Mouse (Mus musculus) hindbrain, embryonic 13.5 days (tissue): ENCODE results near the gene Gm11037. TPM values are rescaled to one million over a fixed set of nuclear protein-coding genes. Genes with fewer than 3 reads are reported as not detected.
A peak's percentile ranks its signal among the peaks of the same experiment; 100 is the strongest.

Experiments used
- ATAC-seq: fragments of 200-750 bp; cut with Nextera tagmentation; 2 replicates; pipeline ENCODE4 v1.8.0; 2017; ENCODE audit warnings: moderate TSS enrichment; ENCODE audit not compliant: low FRiP score
- H3K27ac ChIP-seq: fragments of 300-500 bp; sonication (generic); 2 replicates; pipeline ENCODE4 v1.5.1; 2015; ENCODE audit warnings: inconsistent platforms, mild to moderate bottlenecking, moderate library complexity
- H3K27me3 ChIP-seq: fragments of 300-500 bp; sonication (generic); 2 replicates; pipeline ENCODE4 v1.6.1; 2015; ENCODE audit warnings: mild to moderate bottlenecking, inconsistent platforms
- H3K36me3 ChIP-seq: fragments of 300-500 bp; sonication (generic); 2 replicates; pipeline ENCODE4 v1.6.1; 2015; ENCODE audit warnings: mild to moderate bottlenecking, inconsistent platforms
- H3K4me1 ChIP-seq: fragments of 300-500 bp; sonication (generic); replicated peaks from 2 replicates; pipeline ENCODE4 v1.6.1; 2015; ENCODE audit warnings: inconsistent platforms
- H3K4me2 ChIP-seq: fragments of 300-500 bp; sonication (generic); 2 replicates; pipeline ENCODE4 v1.6.1; 2015; ENCODE audit warnings: inconsistent platforms, mild to moderate bottlenecking, moderate library complexity
- H3K4me3 ChIP-seq: fragments of 300-500 bp; sonication (generic); 2 replicates; pipeline ENCODE4 v1.5.1; 2015; ENCODE audit warnings: mild to moderate bottlenecking, inconsistent platforms
- H3K9ac ChIP-seq: fragments of 300-500 bp; sonication (generic); 2 replicates; pipeline ENCODE4 v1.6.1; 2015; ENCODE audit warnings: mild to moderate bottlenecking, inconsistent platforms
- H3K9me3 ChIP-seq: fragments of 300-500 bp; sonication (generic); 2 replicates; pipeline ENCODE4 v1.6.1; 2016; ENCODE audit warnings: inconsistent platforms
- WGBS: fragments of 180-500 bp; shearing (Covaris S2); methylation state at CpG from one replicate; pipeline ENCODE4 v1.1.7; 2015; 5-methylcytosine and 5-hydroxymethylcytosine counted together
- polyA plus RNA-seq: library from polyadenylated mRNA; unstranded; fragments of >200 nt; fragmentation: Nextera tagmentation; extraction: Ambion mirVana; gene quantifications from 2 replicates; pipeline ENCODE4 v1.2.1, GENCODE M21; 2015

Gm11037 gene
- polyA plus RNA-seq, 1 experiment from 2014 or later: not detected

DNA sequence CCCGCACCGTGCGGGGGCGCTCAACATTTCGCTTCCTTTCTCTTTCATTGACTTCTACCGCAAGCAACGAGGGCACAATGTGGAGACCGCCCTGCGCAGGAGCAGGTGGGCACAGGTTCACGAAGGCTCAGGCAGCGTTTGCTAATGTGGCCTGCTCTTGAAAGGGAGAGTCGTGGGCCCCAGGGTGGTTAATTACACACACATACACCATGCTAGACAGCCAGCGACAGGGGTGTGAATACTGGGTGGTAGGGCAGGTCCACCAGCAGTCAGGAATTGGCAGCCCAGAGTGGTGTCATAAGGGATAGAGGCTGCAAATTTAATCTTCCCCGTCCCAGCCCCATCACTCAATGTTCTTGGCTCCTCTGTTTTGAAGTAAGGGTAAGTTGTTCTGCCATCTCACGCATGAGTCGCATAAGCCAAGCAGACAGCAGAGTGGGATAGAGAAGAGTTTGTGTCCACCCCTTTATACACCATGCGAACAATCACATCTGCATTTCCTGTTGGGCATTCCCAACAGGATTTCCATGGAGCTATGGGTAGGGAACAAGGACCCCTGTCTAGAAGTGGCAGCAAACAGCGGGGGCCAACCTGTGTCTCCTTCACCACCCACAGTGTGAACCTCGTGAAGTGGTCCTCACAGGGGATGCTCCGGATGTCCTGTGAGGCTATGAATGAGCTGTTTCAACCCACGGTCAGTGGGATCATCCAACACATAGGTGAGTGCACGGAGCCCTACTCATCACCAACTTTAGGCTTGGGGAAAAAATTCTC is 9.9 kb downstream of the Gm11037 start:
- ATAC-seq: 0 out of 2 replicates have a peak, but pooled peaks have one; percentile 6
- Histone ChIP-seq H3K36me3 (peaks cover 48% of the 10 kb centered on the region), H3K4me3 (no peak overlapping the region), H3K27me3 (no peaks in the 10 kb centered on the region), H3K9ac (no peak overlapping the region), H3K4me1 (peaks cover 6% of the 10 kb centered on the region; the same call in 1 of the 2 replicates), H3K9me3 (no peaks in the 10 kb centered on the region), H3K27ac (no peak overlapping the region), H3K4me2 (peak overlapping the region; percentile 6; the same call in 1 of the 2 replicates)
- WGBS: 63% methylated on average over 22 of the region's 22 CpGs

DNA sequence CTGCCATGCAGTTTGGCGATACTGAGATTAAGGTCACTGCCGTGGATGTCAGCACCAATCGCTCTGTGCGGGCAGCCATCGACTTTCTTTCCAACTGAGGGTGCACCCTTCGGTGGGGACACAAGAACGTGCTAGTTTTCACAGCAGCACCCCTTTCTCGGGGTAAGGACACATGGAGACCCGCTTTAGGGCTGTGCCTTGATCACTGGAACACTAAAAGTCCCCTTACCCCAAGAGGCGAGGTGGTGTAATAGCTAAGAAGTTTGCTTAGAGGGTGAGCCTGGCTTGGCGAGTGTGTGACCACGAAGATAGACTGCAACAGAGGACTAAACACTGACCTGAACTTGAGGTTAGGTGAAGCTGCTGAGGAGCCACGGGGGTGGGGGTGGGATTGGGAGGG is 11.8 kb downstream of the Gm11037 start:
- Histone ChIP-seq H3K4me1 (peaks cover 6% of the 10 kb centered on the region; the same call in 1 of the 2 replicates), H3K9me3 (no peaks in the 10 kb centered on the region), H3K27ac (no peak overlapping the region), H3K4me2 (no peak overlapping the region), H3K4me3 (no peak overlapping the region), H3K27me3 (no peaks in the 10 kb centered on the region), H3K9ac (no peak overlapping the region), H3K36me3 (peaks cover 66% of the 10 kb centered on the region)
- ATAC-seq: no peak
- WGBS: 69% methylated on average over 13 of the region's 13 CpGs

DNA sequence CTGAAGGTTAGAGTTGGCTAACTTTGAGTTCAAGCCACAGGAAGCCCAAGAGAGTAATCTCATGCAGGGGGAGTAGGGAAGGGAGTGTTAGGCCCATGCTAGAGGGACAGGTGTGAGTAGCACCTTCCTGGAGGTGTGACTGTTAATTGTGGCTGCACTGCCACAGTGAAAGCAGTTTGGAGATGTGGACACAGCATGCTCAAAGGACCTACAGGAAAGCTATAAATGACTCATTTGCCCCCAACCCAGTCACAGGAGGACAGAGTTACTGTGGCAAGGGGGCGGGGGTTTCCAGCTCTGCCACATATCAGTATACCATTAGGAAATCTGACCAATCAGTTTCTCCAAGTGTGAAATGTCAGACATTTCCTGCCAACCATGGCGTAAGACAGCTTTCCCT is 12.2 kb downstream of the Gm11037 start:
- Histone ChIP-seq H3K4me3 (no peak overlapping the region), H3K36me3 (peaks cover 71% of the 10 kb centered on the region), H3K9ac (no peak overlapping the region), H3K9me3 (no peaks in the 10 kb centered on the region), H3K27ac (no peak overlapping the region), H3K27me3 (no peaks in the 10 kb centered on the region), H3K4me1 (peaks cover 6% of the 10 kb centered on the region; the same call in 1 of the 2 replicates), H3K4me2 (no peak overlapping the region)
- 88% methylated on average over 2 of the region's 2 CpGs for WGBS
- no peak for ATAC-seq

DNA sequence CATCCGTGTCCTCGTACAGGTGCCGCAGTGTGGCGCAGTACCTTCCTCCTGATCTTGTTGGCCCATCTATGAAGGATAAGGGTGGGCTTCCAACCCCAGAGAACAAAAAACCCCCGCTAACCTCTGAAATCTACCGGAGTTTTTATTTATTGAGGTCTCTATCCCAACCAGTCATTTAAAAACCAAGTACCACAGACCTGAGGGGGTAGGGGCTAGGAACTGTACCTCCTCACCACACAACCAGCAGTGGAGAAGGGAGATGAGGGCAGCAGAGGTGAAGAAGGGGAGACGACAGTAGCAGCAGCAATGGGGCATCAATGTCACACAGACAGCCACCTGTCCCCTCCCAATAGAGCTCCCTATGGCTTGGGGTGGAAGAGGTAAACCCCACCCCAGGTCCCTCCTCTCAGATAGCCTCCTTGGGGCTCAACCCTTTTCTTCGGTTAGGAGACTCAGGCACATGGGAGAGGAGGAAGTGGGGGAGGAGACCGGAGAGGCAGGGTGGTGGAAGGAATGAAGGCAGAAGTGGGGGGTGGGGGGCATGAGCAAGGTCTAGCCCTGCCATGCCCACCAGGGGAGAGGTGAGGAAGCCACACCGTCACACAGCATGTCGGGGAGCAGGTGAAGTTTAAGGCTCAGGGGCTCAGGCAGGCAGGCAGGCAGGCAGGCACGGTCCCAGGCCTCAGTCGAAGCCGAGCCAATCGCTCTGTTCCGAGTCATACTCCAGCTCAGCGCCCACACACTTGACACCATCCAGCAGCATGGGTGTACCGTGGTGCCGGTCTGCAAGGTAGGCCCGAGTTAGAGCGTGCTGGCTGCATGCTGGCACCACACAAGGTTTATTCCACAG is 13.1 kb downstream of the Gm11037 start:
- H3K4me3 ChIP-seq: no peak overlapping the region
- no peaks in the 10 kb centered on the region for H3K27me3 ChIP-seq
- H3K4me1 ChIP-seq: peaks cover 6% of the 10 kb centered on the region; the same call in 1 of the 2 replicates
- no peaks in the 10 kb centered on the region for H3K9me3 ChIP-seq
- H3K36me3 ChIP-seq: peaks cover 79% of the 10 kb centered on the region
- H3K9ac ChIP-seq: no peak overlapping the region
- no peak for ATAC-seq
- no peak overlapping the region for H3K4me2 ChIP-seq
- WGBS: 92% methylated on average over 21 of the region's 21 CpGs
- no peak overlapping the region for H3K27ac ChIP-seq

DNA sequence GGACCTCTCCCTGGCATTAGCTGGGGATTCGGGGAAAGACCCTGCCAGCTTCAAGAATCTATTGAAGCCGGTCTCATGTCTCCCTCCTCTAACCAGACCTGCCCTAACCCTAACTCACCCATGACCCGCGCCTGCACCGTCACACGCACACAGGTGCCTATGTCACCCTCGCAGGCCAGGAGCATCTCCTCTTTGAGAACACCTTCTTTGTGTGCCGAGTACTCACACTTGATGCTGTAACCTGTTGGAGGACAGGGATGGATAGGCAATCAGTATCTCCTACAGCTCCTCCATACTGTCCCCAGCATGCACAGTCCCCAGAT is 13.7 kb downstream of the Gm11037 start:
- no peak overlapping the region for H3K9ac ChIP-seq
- no peak overlapping the region for H3K4me3 ChIP-seq
- H3K27ac ChIP-seq: no peak overlapping the region
- H3K36me3 ChIP-seq: peaks cover 85% of the 10 kb centered on the region
- H3K27me3 ChIP-seq: no peaks in the 10 kb centered on the region
- no peaks in the 10 kb centered on the region for H3K9me3 ChIP-seq
- no peak for ATAC-seq
- H3K4me2 ChIP-seq: no peak overlapping the region
- WGBS: 95% methylated on average over 8 of the region's 8 CpGs
- H3K4me1 ChIP-seq: peaks cover 6% of the 10 kb centered on the region; the same call in 1 of the 2 replicates

DNA sequence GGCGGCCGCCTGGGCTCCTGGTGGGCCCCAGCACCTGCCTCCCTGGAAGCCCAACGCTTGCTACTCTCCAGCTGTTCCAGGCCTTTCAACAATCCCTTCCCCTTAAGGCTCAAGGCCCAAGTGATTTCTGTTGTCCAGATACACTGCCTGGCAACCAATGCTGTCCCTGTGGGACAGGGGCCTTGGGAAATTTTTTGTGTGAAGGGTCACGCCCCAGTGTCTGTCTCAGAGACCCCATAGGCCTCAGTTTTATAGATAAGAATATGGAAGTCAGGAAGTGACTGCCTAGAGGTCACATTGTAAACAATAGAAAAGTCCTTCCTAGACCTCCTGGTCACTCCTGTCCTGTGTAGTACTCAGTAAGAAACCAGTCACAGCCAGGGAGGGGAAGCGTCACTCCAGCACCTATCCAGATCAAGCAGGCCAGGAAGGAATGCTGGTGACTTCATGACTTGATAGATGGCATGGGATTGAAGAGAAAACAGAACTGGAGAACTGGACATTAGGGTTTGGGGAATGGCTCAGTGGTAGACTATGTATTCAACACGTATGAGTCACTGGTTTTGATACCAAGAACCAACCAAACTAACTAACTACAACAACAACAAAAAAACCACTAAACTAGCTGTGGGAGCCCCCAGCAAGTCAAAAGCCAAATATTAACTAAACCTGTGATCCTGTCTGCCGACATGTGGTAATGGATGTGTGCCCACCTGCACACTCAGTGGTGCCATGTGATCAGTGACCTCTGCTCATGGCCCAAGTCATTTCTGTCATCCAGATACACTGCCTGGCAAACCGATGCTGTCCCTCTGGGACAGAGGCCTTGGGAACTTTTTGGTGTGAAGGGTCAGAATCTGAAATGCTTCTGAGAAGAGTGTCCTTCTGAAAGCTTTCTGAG is 15.3 kb downstream of the Gm11037 start:
- H3K36me3 ChIP-seq: peaks cover 97% of the 10 kb centered on the region
- H3K9me3 ChIP-seq: no peaks in the 10 kb centered on the region
- H3K27me3 ChIP-seq: no peaks in the 10 kb centered on the region
- no peak overlapping the region for H3K9ac ChIP-seq
- no peak overlapping the region for H3K4me3 ChIP-seq
- ATAC-seq: no peak
- no peak overlapping the region for H3K4me2 ChIP-seq
- 85% methylated on average over 8 of the region's 8 CpGs for WGBS
- H3K4me1 ChIP-seq: no peaks in the 10 kb centered on the region
- H3K27ac ChIP-seq: no peak overlapping the region

DNA sequence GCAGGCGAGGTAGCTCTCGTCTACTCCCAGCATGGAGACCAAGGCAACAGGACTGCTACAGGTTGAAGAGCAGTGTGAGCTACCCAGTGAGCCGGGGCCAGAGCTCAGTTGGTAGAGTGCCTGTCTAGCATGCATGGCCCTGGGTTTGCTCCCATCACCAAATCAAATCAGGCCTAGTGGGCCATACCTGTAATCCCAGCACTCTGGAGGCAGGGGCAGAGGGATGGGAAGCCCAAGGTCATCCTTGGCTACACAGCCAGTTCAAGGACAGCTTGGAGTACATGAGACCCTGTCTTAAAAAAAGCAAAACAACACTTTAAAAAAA is 15.9 kb downstream of the Gm11037 start:
- no peak for ATAC-seq
- Histone ChIP-seq H3K4me2 (no peak overlapping the region), H3K9me3 (no peaks in the 10 kb centered on the region), H3K4me1 (no peaks in the 10 kb centered on the region), H3K4me3 (no peak overlapping the region), H3K9ac (no peak overlapping the region), H3K36me3 (peaks cover 93% of the 10 kb centered on the region), H3K27ac (no peak overlapping the region), H3K27me3 (no peaks in the 10 kb centered on the region)
- WGBS: 93% methylated on average over 3 of the region's 3 CpGs

DNA sequence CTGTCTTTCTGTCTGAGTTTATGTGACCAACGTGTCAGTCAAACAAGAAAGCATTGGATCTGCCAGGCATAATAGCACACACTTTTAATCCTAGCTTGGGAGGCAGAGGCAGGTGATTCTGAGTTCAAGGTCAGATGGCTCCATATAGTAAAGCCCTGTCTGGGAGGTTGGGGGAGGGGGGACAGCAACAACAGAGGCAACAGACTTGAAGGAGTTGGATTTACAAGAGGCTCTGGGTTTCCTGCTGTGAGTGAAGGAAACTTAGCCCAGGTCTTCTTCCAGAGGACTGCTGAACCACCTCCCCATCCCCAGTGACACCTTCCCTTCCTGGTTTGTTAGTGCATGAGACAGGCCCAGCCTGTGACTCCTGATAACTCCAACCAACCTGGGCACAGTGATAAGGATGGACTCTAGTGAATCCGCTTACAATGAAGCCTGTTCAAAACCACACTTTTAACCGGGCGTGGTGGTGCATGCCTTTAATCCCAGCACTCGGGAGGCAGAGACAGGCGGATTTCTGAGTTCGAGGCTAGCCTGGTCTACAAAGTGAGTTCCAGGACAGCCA is 19.0 kb downstream of the Gm11037 start:
- no peak overlapping the region for H3K4me3 ChIP-seq
- no peak overlapping the region for H3K9ac ChIP-seq
- H3K9me3 ChIP-seq: no peaks in the 10 kb centered on the region
- no peak overlapping the region for H3K4me2 ChIP-seq
- peaks cover 73% of the 10 kb centered on the region for H3K36me3 ChIP-seq
- H3K27ac ChIP-seq: no peak overlapping the region
- peaks cover 13% of the 10 kb centered on the region for H3K4me1 ChIP-seq
- H3K27me3 ChIP-seq: no peaks in the 10 kb centered on the region
- ATAC-seq: no peak
- WGBS: 94% methylated on average over 7 of the region's 7 CpGs

DNA sequence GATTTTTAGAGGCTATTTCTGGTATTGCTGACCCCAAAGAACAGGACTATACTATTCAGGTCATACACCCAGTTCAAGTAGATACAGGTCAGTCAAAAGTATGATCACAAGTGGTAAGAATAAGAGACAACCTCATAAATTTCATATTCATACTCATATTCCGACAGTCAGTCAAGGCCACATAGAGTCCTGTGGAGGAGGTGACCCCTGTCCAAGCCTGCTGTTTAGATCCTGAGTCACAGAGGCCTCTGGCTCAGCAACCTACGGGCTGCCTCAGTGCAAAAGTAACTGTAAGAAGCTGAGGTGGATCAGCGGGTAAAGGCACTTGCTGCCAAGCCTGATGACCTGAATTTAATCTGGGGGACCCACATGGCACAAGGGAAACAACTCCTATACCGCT is 20.7 kb downstream of the Gm11037 start:
- Histone ChIP-seq H3K9me3 (no peaks in the 10 kb centered on the region), H3K27ac (no peak overlapping the region), H3K4me2 (no peak overlapping the region), H3K27me3 (no peaks in the 10 kb centered on the region), H3K4me3 (no peak overlapping the region), H3K4me1 (peaks cover 31% of the 10 kb centered on the region), H3K36me3 (peaks cover 55% of the 10 kb centered on the region), H3K9ac (no peak overlapping the region)
- 90% methylated on average over 4 of the region's 4 CpGs for WGBS
- no peak for ATAC-seq

DNA sequence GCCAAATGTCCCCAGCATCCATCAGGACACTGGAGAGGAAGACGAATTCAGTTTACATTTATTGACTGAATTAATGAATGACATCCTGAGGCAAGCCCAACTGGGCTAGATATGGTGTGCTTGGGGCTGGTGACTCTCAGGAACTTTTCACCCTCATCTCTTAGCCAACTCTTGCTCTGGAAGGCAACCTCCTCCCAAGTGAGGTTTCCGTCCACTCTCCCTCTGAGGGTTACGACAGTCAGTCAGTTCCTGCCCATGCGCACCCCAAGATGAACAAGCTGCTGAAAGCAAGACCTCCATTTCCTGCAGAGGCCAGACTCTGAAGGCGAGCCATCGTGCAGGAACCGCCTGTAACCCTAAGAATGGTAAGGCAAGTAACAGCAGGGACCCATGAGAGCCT is 23.7 kb downstream of the Gm11037 start:
- Histone ChIP-seq H3K27me3 (no peaks in the 10 kb centered on the region), H3K9me3 (no peaks in the 10 kb centered on the region), H3K4me3 (no peak overlapping the region), H3K4me1 (peaks cover 42% of the 10 kb centered on the region), H3K36me3 (peaks cover 26% of the 10 kb centered on the region), H3K27ac (no peak overlapping the region), H3K4me2 (no peak overlapping the region), H3K9ac (peak overlapping the region; percentile 44; the same call in 1 of the 2 replicates)
- no peak for ATAC-seq
- WGBS: 88% methylated on average over 7 of the region's 7 CpGs

DNA sequence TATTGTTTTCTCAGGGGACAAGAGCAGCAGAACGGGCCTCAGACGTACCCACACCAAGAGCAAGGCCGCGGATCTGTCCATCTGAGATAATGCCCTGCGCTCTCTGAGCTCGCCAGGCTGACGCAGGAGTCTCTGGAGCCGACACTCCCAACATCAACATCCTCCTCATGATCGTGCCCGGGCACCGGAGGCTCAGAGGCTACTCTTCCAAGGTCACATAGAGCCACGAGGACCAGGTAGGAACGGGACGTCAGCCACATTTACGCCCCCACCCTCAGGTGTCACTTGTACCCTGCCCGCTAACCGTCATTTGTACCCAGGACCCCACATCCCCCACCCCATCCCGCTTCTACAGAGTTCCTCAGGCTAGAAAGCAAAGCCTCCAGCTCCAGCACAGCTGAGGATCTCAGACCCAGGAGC is 26.2 kb downstream of the Gm11037 start:
- peak overlapping the region; percentile 59 for H3K4me3 ChIP-seq
- under 1% methylated on average over 18 of the region's 18 CpGs for WGBS
- H3K4me1 ChIP-seq: peaks cover 42% of the 10 kb centered on the region
- peak overlapping the region; percentile 94 for H3K4me2 ChIP-seq
- H3K36me3 ChIP-seq: peaks cover 10% of the 10 kb centered on the region
- no peaks in the 10 kb centered on the region for H3K27me3 ChIP-seq
- H3K9me3 ChIP-seq: 0 out of 2 replicates have a peak, but pooled peaks cover under 1% of the 10 kb centered on the region
- peak overlapping the region; percentile 88 for H3K9ac ChIP-seq
- H3K27ac ChIP-seq: peak overlapping the region; percentile 97
- peak; percentile 77 for ATAC-seq
